9 mouse cellular contexts compared by ENCODE assay signal in genomic region chr9:72871506-72872297, GRCm38 (mm10). TPM values are rescaled to one million over a fixed set of nuclear protein-coding genes. Genes with fewer than 3 reads are reported as not detected.
DNase-seq lines count a peak whose midpoint lies in the region; ATAC-seq and TF ChIP-seq lines count a peak whose summit lies in the region.
"Had no signal": no experiment of that assay in that cellular context is flagged by ENCODE, and none has a peak within 500 bp of the region (broad histone marks: within the 10 kb centered on the region; RNA-seq: fewer than 3 reads in every experiment).

No protein-coding gene starts in this region.

- no peak overlapping the region for H3K9ac ChIP-seq in lung, embryonic 14.5 days
- no peak overlapping the region for H3K9ac ChIP-seq in forebrain, embryonic 14.5 days (ENCODE audit: low read length)
- no peak overlapping the region for H3K9ac ChIP-seq in neural tube, embryonic 15.5 days (replicated peaks)

- ATAC-seq in lung, embryonic 14.5 days (ENCODE audit: insufficient read depth), result peak; percentile 50; the same call in 1 of the 2 replicates
- 0 out of 2 replicates have a peak, but pooled peaks have one; percentile 26 for ATAC-seq in forebrain, embryonic 14.5 days
- no peak for ATAC-seq in neural tube, embryonic 15.5 days (ENCODE audit: low FRiP score)
- ATAC-seq in activated CD4-positive, CD25-positive, alpha-beta regulatory T cell, adult 4 months, result no peak
- ATAC-seq in megakaryocyte progenitor cell, adult 5-6 weeks (replicated peaks; ENCODE audit: poor library complexity), result no peak
- ATAC-seq: Patski had no signal

- no peaks in the 10 kb centered on the region for H3K9me3 ChIP-seq in lung, embryonic 14.5 days (ENCODE audit: low read depth, low read length)
- no peaks in the 10 kb centered on the region for H3K9me3 ChIP-seq in forebrain, embryonic 14.5 days (replicated peaks; ENCODE audit: control insufficient read depth, low read length)
- H3K9me3 ChIP-seq in limb, embryonic 10.5 days (replicated peaks), result no peaks in the 10 kb centered on the region
- H3K9me3 ChIP-seq in neural tube, embryonic 15.5 days (replicated peaks), result no peaks in the 10 kb centered on the region

- H3K4me2 ChIP-seq in lung, embryonic 14.5 days, result peak overlapping the region; percentile 31
- no peak overlapping the region; the same call in 1 of the 2 replicates for H3K4me2 ChIP-seq in forebrain, embryonic 14.5 days (ENCODE audit: low read length)
- peak overlapping the region; percentile 40 for H3K4me2 ChIP-seq in neural tube, embryonic 15.5 days

- no peaks in the 10 kb centered on the region for H3K27me3 ChIP-seq in lung, embryonic 14.5 days (ENCODE audit: insufficient read depth, low read length)
- no peaks in the 10 kb centered on the region for H3K27me3 ChIP-seq in forebrain, embryonic 14.5 days (replicated peaks; ENCODE audit: control insufficient read depth, insufficient read depth, low read length)
- no peaks in the 10 kb centered on the region for H3K27me3 ChIP-seq in limb, embryonic 10.5 days (ENCODE audit: low read depth, poor library complexity, severe bottlenecking)
- H3K27me3 ChIP-seq in neural tube, embryonic 15.5 days (replicated peaks), result no peaks in the 10 kb centered on the region
- H3K27me3 ChIP-seq: Patski had no signal

- peak; percentile 37 for DNase-seq in lung, embryonic 14.5 days
- DNase-seq in lung, postnatal 14 days, result no peak
- peak; percentile 47 for DNase-seq in forebrain, embryonic 14.5 days (ENCODE audit: low spot score)
- no peak for DNase-seq in limb, embryonic 10.5 days (ENCODE audit: low spot score)
- DNase-seq in cerebellum, adult 8-10 months, result no peak

- H3K4me3 ChIP-seq in lung, embryonic 14.5 days (ENCODE audit: low read depth, low read length), result no peak overlapping the region
- H3K4me3 ChIP-seq in forebrain, embryonic 14.5 days (ENCODE audit: low read depth, low read length), result no peak overlapping the region
- H3K4me3 ChIP-seq in limb, embryonic 10.5 days, result no peak overlapping the region
- H3K4me3 ChIP-seq in neural tube, embryonic 15.5 days (replicated peaks), result 0 out of 2 replicates have a peak overlapping the region, but pooled peaks have one; percentile 14

- H3K36me3 ChIP-seq in lung, embryonic 14.5 days (ENCODE audit: insufficient read depth), result no peaks in the 10 kb centered on the region
- H3K36me3 ChIP-seq in forebrain, embryonic 14.5 days (ENCODE audit: control insufficient read depth, insufficient read depth, low read length), result no peaks in the 10 kb centered on the region
- H3K36me3 ChIP-seq in limb, embryonic 10.5 days, result peaks cover 58% of the 10 kb centered on the region
- H3K36me3 ChIP-seq in neural tube, embryonic 15.5 days, result no peaks in the 10 kb centered on the region

- no peak for TF ChIP-seq CTCF in lung, embryonic 14.5 days (IDR thresholded peaks at IDR 0.05; ENCODE audit: low read depth)

- 12% methylated on average over 13 of the region's 13 CpGs for WGBS in lung, embryonic 14.5 days
- 13% methylated on average over 13 of the region's 13 CpGs for WGBS in forebrain, embryonic 14.5 days
- WGBS in limb, embryonic 10.5 days, result 11% methylated on average over 13 of the region's 13 CpGs
- 4% methylated on average over 13 of the region's 13 CpGs for WGBS in neural tube, embryonic 15.5 days

- H3K27ac ChIP-seq in lung, embryonic 14.5 days (ENCODE audit: low read depth), result no peak overlapping the region
- no peak overlapping the region for H3K27ac ChIP-seq in forebrain, embryonic 14.5 days (ENCODE audit: low read depth, low read length)
- peak overlapping the region; percentile 81 for H3K27ac ChIP-seq in limb, embryonic 10.5 days
- H3K27ac ChIP-seq in neural tube, embryonic 15.5 days (replicated peaks), result no peak overlapping the region

- peaks cover 10% of the 10 kb centered on the region; the same call in 1 of the 2 replicates for H3K4me1 ChIP-seq in lung, embryonic 14.5 days (ENCODE audit: insufficient read depth)
- 0 out of 2 replicates have a peak, but pooled peaks cover 7% of the 10 kb centered on the region for H3K4me1 ChIP-seq in forebrain, embryonic 14.5 days (ENCODE audit: control insufficient read depth, insufficient read depth, low read length)
- H3K4me1 ChIP-seq in limb, embryonic 10.5 days, result peaks cover 23% of the 10 kb centered on the region
- H3K4me1 ChIP-seq in neural tube, embryonic 15.5 days, result peaks cover 11% of the 10 kb centered on the region

RNA-seq across cellular contexts. Expression of gene Pygo1, which starts 53.7 kb away (rescaled TPM):
- 6.0 and 7.0 TPM in 2 replicates for polyA plus RNA-seq in lung, embryonic 14.5 days (2014; fragmentation: Nextera tagmentation; extraction: Ambion mirVana)
- polyA plus RNA-seq in forebrain, embryonic 14.5 days (2014; fragmentation: Nextera tagmentation; extraction: Ambion mirVana), result 10.8 and 13.8 TPM in 2 replicates
- 5.5 and 7.5 TPM in 2 replicates for polyA plus RNA-seq in limb, embryonic 10.5 days (2016; fragmentation: Nextera tagmentation; extraction: Ambion mirVana)
- 12.2 and 14.6 TPM in 2 replicates for polyA plus RNA-seq in neural tube, embryonic 15.5 days (2015; fragmentation: Nextera tagmentation; extraction: Ambion mirVana)
- not detected for polyA plus RNA-seq in activated CD4-positive, CD25-positive, alpha-beta regulatory T cell, adult 4 months (2017; shearing (Covaris generic))
- total RNA-seq in megakaryocyte progenitor cell, adult 5-6 weeks (2015), result not detected in 2 replicates
- 0.03 TPM in 1 of 2 replicates, not detected in the other for total RNA-seq in megakaryocyte progenitor cell, adult 5-6 weeks (2017)

Comparison
In these comparisons a context has a peak if more than half of its experiments do, and no peak if none do; other contexts are left out.
1. DNase-seq: peak in lung, embryonic 14.5 days (single experiment) and forebrain, embryonic 14.5 days (single experiment); none in lung, postnatal 14 days (single experiment), limb, embryonic 10.5 days (single experiment) and cerebellum, adult 8-10 months (single experiment).
2. ATAC-seq: peak in lung, embryonic 14.5 days (single experiment) and forebrain, embryonic 14.5 days (single experiment); none in neural tube, embryonic 15.5 days (single experiment), activated CD4-positive, CD25-positive, alpha-beta regulatory T cell, adult 4 months (single experiment) and megakaryocyte progenitor cell, adult 5-6 weeks (single experiment).